Mouse (Mus musculus): ENCODE measurements around the gene Get4.

DNA sequence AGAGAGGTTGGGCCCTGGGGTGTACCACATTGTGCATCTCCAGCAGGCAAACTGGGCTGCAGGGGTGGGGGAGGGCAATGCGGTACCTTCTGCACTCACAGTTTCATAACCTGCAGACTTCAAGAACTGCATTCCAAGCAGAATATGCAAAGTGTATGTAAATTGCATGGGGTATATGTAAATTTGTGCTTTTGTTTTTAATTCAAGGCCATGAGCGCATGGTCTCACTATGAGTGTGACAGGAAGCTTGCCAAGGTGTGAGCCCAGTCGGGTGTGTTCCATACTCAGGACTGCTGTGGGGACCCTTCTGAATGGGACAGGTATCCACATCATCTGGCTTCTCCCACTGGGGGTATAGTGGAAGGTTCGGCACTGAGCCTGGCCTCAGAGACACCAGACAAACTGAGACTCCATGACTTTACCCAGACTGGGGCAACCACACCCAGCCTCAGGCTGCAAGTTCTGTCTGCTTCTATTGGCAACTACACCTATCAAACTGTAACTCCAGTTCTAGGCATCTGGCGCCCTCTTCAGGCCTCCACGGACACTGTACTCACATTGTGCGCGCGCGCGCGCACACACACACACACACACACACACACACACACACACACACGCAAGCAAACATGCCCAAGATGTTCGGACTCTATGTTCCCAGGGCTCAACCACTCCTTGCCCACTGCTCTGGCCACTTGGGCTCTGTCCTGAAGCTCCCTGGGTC, 31.5 kb downstream of the Get4 start:
- TF ChIP-seq CTCF (IDR thresholded peaks at IDR 0.05; ENCODE audit: borderline replicate concordance, insufficient read depth, low read depth, low read length): no peak
- no peak for TF ChIP-seq POLR2A (IDR thresholded peaks at IDR 0.05; ENCODE audit: borderline replicate concordance, insufficient read depth, low read length)

Measured in cerebellum, adult 2 months (tissue).